Mouse (Mus musculus) kidney, postnatal 4 days (tissue): ENCODE results near the gene Sema7a.

Experiments
- DNase-seq, 2 experiments: peaks; one replicate each; pipeline ENCODE4 v3.0.0; 2021; ENCODE audit warnings: mixed read lengths in 2 of 2

The Sema7a gene

DNA sequence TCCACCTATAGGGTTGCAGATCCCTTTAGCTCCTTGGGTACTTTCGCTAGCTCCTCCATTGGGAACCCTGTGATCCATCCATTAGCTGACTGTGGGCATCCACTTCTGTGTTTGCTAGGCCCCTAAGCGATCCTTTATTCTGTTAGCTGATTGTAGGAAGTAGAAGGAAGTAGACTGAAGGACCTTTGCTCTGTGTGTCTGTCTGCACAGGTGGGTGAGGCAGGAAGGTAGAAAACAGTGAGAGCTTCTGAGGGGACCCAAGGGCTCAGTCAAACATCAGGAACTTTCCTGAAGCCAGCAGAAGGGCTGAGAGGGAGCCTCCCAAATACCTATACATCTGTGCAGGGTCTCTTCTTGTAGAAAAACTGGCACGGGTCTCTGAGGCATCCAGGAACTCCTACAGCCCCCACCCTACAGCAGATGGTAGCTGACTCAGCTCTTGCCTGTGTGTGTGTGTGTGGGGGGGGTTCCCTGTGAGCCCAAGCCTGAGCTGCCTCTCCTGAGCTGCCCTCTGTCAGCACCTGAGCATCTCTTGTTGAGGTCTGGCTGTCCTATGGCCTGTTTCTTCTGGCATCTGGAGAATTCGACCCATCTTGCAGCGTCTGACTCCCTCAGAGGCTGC, 35.4 kb downstream of the Sema7a start:
- DNase-seq: no peak

DNA sequence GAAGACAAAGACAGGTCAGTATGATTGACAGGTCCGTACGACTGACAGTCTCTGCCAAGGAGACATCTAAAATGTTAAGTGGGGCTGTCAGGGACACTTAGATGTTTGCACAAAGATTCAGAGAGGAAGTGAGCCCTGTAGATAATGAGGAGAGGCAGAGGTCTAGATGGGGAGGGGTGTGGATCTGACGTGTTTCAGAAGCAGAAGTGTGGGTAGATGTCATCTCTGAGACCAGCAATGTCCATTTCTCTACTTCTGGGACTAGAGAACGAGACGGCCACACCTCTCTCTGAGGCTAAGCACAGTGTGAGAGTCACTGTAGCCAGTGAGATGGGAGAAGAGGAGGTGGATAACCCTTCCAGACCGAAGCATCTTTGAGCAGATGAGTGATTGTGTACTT, 38.1 kb downstream of the Sema7a start:
- no peak for DNase-seq

DNA sequence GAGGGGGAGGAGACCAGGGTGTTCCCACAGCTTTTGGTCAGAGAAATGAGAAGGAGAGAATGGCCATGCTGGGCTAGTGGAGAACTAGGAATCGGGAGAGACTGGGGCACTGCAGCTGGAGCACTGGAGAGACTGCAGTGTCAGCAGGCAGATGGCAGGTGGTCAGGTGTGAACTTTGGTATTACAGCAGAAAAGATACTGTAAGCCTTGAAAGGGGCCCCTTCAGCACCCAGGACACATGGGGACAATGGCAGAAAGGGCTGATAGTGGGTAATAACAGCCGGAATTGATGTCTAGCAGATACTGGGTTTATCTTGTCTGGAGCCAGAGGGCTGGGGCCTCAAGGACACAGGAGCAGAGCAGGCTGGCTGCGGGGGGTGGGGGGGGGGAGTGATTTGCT, 38.9 kb downstream of the Sema7a start:
- DNase-seq: no peak

DNA sequence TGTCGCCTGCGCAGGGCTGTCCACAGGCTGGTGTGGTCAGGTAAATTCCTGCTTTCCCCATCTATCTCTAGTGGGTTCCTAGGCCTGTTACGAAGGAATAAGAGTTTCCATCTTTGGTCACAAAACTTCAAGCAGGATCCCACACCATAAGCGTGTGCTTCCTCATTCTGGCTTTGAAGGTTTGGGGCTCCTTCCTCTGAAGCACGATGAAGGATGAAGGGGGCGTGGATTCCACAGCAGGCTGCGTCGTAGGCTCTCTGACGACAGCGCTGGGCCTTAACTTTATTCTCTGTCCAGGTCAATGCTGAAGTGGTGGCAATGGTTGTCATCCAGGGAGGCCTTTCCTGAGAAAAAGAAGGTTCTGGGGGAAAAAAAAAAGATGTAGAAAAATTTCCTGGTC, 40.7 kb downstream of the Sema7a start:
- DNase-seq: no peak

DNA sequence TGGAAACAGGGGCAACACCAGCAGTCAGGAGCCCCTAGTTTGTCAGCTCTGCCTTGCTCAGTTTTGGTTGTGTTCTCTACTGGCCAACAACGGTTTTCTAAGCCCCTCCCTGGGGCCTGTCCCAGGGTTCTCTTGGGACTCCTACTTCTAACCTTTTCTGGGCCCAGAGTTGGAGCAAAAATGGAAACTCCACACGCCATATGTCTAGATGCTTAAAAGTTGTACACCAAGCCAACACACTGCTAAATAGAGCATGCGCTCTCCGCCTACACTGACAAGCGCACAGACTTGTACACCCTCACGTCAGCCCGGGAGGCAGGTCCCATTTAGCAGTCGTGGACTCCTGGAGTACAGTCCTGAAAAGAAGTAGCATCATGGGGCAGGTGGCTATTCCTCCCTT, 45.4 kb downstream of the Sema7a start:
- DNase-seq: no peak

DNA sequence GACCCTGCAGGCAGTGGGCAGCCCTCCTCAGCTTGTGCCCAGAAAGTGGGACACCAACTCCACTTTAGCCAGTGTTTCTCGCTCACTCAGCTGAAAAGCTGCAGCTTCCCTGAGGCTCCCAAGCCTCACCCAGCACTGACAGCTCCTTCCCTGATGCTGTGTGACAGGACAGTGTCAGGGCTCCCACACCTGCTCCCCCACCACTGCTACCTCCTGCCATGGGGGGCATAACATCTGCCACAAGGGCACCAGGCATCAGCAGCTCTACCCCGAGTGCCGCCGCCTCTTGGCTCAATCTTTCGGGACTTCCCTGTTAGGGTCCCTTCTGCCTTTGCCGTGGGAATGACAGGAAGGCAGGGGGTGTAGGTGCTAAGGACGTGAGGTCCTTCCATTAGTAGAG, 46.4 kb downstream of the Sema7a start:
- DNase-seq: no peak

DNA sequence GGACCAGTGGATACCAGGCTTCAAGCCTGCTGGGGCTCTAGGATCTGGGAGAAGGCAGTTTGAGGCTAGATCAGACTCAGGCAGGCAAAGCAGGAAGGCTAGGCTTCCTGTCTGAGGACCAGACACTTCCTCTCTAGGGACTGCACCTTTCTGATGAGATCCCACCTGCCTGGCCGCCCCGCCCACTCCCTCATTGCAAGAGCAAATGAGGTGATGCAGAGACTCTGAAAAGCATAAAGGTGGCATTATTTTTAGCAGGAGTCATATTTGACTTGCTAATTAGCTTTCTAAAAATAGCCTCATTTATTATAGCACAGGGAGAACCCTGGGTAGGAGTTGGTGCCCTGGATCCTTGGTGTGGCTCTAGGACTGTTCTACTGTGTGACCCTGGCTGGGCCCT, 48.2 kb downstream of the Sema7a start:
- no peak for DNase-seq

DNA sequence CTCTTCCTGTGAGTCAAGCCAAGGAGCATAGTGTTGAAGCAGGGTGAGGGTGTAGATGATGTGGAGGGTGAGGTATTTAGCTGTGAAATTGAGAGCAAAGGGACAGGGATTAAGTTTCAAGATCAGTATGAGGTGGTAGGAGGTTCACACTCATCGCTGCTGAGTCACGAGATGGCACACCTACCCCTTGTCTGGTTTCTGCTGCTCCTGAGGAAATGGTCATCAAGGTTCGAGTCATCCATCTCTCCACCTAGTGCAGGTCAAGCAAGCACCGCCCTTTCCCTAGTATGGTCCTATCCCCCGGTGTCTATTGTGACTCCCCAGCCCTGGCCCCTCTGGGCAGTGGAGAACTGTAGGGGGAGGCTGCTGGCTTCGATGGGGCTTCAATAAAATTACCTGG, 49.4 kb downstream of the Sema7a start:
- no peak for DNase-seq

DNA sequence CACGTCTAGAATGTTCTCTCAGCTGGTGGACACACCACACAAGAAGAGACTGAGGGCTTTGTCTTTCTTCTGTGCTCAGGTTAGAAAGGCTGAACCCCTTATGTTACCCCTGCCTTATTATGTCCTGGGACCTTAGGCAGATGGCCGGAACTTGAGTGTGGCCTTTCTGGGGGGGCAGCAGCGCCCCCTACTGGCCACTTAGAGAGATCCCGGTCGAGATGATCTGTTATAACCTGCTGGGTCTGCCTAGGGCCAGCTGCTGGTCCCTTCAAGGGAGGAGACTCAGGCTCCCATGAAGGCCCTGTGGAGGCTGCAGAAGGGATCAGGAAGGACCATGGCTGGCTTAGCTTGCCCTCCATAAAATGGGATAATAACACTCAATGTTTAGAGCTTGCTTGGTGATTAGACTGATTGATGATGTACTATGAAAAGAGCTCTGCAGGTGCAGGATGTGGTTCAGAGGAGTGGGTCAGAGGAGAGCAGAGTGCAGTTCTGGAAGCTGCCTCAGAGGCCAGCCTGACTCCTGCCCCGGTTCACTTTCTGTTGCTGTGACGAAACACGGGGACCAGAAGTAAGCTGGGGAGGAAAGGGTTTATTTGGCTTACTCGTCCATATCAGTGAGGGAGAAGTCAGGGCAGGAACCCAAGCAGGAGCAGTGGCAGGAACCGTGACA, 50.7 kb downstream of the Sema7a start:
- peak; percentile 47 to 64 for DNase-seq

DNA sequence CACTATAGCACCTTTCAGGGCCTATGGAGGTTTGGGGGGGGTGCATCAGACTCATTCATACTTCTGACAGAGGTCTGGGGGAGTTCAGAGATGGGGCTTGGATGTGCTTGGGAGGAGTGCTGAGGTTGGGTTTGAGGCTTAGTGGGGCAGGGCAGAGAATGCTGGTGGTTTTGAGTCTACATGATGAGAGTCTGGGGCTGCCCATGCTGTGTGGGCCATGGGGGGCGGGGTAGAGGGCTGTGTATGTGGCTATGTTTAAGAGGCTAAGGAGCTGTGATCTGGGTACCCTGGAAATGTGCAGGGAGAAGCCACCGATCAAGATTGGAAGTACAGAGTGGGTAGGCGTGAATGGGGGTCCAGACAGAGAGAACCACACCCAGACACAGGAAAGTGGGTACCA, 52.1 kb downstream of the Sema7a start:
- DNase-seq: no peak

DNA sequence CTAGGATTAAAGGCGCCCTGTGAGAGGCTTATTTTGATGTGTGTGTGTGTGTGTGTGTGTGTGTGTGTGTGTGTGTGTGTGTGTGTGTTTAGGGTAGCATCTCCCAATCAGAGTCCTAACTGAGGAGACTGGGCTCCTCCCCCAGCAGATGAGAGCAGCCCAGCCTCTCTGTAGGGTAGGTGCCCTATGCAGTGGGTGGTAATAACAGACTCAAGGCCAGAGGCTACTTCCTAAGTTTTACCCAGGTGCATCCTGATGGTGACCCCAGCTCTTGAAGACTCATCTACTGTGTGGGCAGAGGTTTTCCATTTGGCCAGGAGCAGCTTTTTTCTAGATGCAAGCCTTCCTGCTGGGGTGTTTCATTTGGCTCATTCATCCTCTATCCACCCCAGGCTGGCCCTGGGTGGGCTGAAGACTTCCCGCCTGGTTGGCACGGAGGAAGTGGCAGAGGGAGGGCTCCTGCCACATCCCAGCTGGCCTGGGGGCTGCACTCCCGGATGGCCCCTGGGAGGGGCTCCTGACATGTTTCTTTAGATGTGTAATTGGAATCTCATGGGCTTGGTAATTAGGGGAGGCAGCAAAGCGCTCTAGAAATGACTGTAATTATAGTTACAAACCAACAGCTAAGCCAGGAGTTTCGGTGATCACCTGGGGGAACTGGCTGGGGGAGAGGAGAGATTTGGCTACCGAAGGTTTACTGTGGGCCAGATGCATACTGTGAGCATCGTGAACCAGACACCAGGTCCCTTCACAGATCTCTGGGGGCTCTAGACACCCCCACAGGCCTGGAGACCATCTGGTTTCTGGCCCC, 53.1 kb downstream of the Sema7a start:
- DNase-seq: no peak

DNA sequence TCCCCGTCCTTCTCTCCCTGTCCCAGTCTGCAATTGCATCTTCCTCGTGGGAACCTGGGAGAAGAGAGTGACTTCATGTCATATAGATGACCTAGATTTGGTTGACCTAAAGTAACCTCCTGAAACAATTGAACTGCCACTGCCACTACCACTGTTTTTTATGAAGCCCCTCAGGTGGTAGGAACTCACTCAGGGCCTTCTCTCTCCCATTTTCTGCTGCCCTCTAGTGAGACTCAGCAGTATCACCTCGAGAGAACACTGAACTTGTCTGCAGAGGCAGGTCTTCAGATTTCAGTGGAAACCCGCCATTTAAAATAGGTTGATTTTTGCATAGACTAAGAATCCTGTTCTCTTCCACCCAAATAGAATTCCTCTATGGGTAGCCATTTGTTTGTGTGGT, 55.4 kb downstream of the Sema7a start:
- DNase-seq: peak; percentile 36 to 50

DNA sequence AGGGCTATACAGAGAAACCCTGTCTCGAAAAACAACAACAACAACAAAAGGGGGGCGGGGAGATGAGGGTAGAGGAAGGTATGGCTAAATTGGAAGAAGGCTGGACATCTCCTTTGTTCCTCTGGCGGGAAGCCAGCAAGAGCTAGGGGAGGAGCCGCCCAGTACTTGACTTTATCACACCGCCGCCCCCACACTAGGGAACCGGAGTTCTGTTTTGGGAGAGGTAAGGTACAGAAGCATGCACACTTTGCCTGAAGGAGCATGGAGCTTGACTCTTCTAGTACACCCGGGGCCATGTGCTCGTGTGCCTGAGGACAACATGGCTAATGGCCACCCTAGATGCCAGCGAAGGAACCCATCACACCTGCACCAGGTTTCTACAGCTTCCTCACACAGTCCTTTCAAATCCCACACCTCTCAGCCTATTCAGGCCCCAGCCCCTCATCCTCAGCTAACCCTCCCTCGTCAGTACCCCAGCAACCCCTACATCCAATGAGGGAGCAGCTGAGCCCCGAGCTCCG, 57.7 kb downstream of the Sema7a start:
- peak in 1 of 2 experiments; percentile 20 for DNase-seq

DNA sequence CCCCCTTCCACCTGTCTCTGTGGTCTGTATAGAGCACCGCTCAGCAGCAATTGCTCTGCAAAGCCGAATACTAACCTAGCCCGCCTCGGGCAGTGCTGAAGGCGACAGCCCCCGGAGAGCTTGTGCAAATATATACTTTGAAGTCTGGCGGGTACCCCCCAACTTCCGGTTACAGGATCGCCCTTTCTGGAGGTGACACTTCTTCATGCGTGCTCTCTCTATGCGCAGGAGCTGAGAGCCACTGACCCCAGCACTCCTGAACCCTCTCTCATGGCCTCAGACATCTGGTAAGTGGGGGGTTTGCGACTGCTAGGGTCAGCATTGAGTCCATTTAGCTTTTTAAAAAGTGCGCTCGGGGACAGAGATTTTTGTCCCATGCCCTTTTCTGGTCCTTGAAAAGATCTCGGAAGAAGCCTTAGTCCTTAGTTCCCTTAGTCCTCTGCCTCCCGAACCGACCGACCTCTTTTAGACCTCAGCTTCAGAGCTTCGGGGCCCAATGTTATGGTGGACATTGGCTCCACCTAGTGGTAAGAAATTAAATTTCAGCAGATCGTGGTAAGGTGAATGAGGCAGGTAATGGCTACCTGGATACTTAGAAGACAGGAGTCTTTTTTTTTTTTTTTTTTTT, 58.2 kb downstream of the Sema7a start:
- DNase-seq: peak; percentile 54 to 69

DNA sequence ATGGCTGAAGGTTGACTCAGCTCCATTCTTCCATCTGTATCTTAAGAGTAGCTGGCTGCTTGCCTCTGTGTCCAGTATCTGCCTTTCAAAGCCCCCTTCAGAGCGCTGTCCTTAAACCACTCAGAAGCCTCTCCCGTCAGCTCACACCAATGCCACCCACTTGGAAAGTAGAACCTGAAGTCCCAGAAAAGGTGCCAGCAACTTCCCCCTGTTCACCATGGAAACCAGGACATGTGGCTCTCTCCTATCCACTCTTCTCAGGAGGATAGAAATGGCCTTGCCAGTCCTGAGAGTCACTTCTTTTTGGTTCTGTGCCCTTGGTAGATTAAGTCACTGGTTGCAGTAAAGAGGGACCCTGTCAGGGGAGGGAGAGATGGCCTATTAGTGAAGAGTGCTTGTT, 58.8 kb downstream of the Sema7a start:
- DNase-seq: no peak

DNA sequence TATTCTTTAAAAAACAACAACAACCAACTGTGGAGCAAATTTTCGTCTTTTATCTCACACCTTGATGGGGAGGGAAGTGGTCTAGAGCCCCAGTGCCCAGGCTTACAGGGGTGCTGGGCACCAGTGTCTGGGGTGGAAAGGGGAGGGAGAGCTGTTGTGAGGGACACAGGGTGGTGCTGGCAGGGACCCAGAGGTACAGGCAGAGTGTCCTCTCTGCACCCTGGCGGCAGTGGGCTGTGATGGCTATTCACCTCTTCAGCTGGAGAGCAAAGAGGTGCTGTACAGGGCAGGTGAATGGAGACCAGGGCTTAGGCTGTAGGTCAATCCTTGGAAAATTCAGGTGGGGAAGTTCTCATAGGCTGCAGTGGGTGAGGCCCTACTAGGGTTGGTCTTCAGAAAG, 59.8 kb downstream of the Sema7a start:
- DNase-seq: no peak

DNA sequence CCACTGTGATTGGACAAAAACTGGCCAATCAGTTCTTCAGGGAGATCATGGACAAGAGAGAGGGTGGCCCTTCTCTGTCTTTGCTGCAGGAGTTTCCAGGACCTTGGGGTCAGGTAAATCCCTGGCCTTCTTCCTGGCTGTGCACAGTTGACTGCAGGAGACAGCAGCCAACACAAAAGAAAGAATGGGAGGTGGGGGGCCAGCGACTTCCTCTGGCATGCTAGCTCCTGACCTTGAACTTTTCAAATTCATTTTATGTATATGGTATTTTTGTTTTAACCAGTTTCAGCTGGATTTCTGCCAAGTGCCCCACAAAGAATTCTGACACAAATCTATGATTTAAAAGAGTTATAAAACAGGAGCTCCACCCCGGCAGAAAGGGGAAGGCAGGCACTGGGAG, 63.4 kb downstream of the Sema7a start:
- DNase-seq: peak in 1 of 2 experiments; percentile 35

DNA sequence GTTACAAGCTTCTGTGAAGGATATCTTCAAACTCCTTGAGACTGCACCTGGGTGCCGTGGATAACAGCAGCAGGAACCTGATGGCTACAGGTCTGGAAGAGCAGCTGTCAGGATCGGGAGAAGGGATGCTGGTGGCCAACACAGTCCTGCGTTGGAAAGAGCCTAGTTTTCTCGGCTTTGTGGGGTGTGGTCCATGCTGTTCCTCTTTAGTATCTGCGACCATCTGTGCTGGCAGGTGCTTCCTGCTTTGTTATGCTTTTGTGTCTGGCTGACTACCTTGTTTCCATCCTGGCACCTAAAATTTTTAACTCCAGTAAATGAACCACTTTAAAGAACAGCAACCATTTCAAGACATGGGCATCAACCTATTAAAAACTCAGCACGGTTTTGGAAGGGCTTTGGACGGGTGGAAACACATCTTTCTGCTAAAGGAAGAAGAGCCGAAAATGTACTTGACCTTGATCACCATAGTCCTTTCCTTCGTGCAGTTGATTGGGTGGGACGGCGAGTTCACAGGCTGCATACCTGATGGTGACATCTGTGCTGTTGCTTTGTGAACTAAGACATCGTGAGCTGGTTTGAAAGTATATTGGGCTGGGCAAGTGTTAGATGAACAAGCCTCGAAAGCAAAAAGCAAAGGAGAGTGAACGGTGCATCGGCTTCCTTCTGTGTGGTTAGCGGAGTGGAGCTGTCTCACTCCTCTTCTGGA, 66.0 kb downstream of the Sema7a start, which contains the start of gene Cyp11a1:
Gene Cyp11a1, plus strand, starts transcription at position 659 of the 709 bp plus-strand sequence.
- no peak for DNase-seq

DNA sequence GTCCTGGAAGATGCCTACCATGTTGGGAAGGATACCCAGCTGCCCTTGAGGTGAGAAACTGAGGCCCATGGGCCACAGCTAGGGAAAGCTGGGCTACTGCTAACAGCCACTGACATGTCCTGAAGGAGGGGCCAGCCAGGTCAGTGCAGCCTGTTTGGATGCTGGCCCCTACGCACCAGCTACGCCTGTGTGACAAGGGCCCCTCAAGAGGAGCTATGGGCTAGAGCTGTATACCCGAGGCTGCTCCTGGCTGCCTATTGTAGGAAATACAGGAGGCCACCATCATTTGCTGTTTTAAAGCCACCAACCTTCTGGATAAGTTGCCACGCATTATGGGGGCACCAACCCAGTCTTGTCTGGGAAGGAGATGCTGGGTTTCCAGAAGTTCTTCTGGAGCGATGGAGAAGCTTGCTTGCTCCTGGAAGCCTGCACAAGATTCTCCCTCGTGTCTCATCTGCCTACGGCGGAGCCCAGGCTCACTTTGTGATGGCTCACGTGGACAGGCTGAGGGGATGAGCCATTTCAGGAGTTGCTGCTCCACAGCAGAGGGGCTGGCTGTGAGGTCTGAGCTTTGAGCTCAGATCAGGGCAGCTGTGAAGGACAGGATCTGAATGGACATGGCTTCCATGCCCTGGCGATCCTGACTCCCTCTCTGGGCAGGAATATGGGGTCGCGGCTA, 68.6 kb downstream of the Sema7a start:
- DNase-seq: no peak

DNA sequence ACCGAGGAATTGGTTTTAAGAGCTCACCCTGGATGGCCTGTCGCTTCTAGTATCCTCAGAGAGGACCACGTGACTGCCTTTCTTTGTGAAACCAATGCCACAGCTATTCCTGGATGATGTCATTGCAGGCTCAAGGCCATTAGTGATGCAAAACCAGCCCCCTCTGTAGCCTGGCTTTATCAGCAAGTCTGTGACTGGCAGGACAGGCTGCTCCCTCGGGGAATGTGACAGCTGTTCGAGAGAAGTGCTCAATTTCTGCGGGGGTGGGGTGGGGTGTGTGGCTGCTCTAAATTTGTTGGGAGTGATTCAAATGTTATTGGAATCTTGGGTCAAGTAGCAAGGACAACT, 69.1 kb downstream of the Sema7a start:
- peak; percentile 57 to 73 for DNase-seq

DNA sequence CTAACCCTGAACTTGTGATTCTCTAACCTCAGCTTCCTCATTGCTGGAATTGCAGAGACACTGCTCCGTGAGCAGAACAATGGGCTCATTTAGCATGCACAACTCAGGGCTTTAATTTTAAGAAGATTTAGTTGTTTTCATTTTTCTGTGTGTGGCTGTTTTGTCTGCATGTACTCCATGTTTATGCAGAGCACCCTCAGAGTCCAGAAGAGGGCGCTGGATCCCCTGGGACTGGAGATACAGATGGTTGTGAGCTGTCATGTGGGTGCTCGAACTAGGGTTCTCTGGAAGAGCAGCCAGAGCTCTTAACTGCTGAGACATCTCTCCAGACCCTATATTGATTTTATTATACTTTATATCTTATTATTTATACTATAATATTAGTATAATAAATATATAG, 69.7 kb downstream of the Sema7a start:
- no peak for DNase-seq

DNA sequence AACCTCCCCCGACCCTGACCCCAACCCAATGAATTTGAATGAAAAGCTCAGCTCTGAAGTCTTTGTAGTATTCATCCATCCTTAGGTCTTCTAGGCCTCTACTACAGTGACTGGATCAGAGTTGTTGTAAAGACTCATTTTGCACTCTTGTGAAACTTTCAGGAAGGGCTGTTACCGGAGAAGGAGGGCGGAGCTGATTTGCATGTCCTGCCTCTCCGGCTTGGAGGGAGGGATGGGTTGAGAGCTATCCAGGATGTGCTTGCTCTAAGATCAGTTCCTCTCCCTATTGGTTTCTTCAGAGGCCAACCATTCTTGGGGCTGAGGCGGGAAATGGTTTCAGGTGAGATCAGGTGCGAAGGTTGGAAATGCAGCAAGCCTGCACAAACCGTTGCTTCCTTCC, 71.1 kb downstream of the Sema7a start:
- DNase-seq: peak; percentile 38 to 41
